Mouse (Mus musculus) MEL (cell line): ENCODE data around the gene Supt7l. TPM values are rescaled to one million over a fixed set of nuclear protein-coding genes. Genes with fewer than 3 reads are reported as not detected.

Experiments
- DNase-seq: peaks from one replicate; pipeline ENCODE4 v3.0.0; 2011; ENCODE audit warnings: low read depth, low spot score
- H3K27ac ChIP-seq: 2 replicates; pipeline ENCODE4 v1.5.1; 2012; ENCODE audit warnings: low read depth, mild to moderate bottlenecking, control low read depth, low read length, moderate library complexity; ENCODE audit not compliant: control insufficient read depth
- H3K27me3 ChIP-seq, 2 experiments: fragments of 150-350 bp in 1 of 2; sonication (generic) in 1 of 2; 2 replicates each; pipeline ENCODE4 v1.6.1; 2012; ENCODE audit warnings: low read length in 2 of 2, mild to moderate bottlenecking in 2 of 2, improper control_type of control experiment in 1 of 2, moderate library complexity in 1 of 2; ENCODE audit not compliant: insufficient read depth in 2 of 2, control insufficient read depth in 1 of 2
- H3K36me3 ChIP-seq, 2 experiments: 2 replicates each; pipeline ENCODE4 v1.6.1; 2012 to 2014; ENCODE audit warnings: low read length in 2 of 2, improper control_type of control experiment in 1 of 2, inconsistent platforms in 1 of 2, mild to moderate bottlenecking in 1 of 2; ENCODE audit not compliant: insufficient read depth in 2 of 2, control insufficient read depth in 1 of 2
- H3K4me1 ChIP-seq, 2 experiments: fragments of 150-350 bp in 1 of 2; sonication (generic) in 1 of 2; 2 replicates each; pipeline ENCODE4 v1.6.1; 2012; ENCODE audit warnings: low read length in 2 of 2, improper control_type of control experiment in 1 of 2, mild to moderate bottlenecking in 1 of 2; ENCODE audit not compliant: insufficient read depth in 2 of 2, control insufficient read depth in 1 of 2
- H3K4me3 ChIP-seq, 2 experiments: fragments of 150-350 bp in 1 of 2; sonication (generic) in 1 of 2; 2 replicates each; pipeline ENCODE4 v1.5.1; 2012; ENCODE audit warnings: low read depth in 2 of 2, low read length in 2 of 2, mild to moderate bottlenecking in 2 of 2, moderate library complexity in 2 of 2, control low read depth in 1 of 2, improper control_type of control experiment in 1 of 2; ENCODE audit not compliant: control insufficient read depth in 1 of 2, insufficient read depth in 1 of 2
- H3K79me2 ChIP-seq: 2 replicates; pipeline ENCODE4 v1.6.1; 2012; ENCODE audit warnings: mild to moderate bottlenecking, low read length, moderate library complexity; ENCODE audit not compliant: control insufficient read depth, poor library complexity, insufficient read depth
- H3K9ac ChIP-seq: 2 replicates; pipeline ENCODE4 v1.6.1; 2012; ENCODE audit warnings: low read depth, mild to moderate bottlenecking, control low read depth, low read length, moderate library complexity; ENCODE audit not compliant: control insufficient read depth, poor library complexity, severe bottlenecking
- H3K9me3 ChIP-seq: fragments of 150-350 bp; sonication (generic); replicated peaks from 2 replicates; pipeline ENCODE4 v1.6.1; 2012; ENCODE audit warnings: mild to moderate bottlenecking, low read length, improper control_type of control experiment, moderate library complexity; ENCODE audit not compliant: insufficient read depth
- BHLHE40 ChIP-seq: IDR thresholded peaks from 2 replicates; pipeline ENCODE4 v1.6.1; 2012; ENCODE audit warnings: low read depth, mild to moderate bottlenecking, inconsistent platforms, low read length, improper control_type of control experiment, borderline replicate concordance
- CTCF ChIP-seq, 3 experiments: IDR thresholded peaks in 2 of 3; conservative IDR thresholded peaks in 1 of 3; 2 replicates each; pipeline ENCODE4 v1.5.1; 2011 to 2012; ENCODE audit warnings: low read length in 3 of 3, low read depth in 2 of 3, mild to moderate bottlenecking in 2 of 3, improper control_type of control experiment in 1 of 3, inconsistent platforms in 1 of 3, mixed read lengths in 1 of 3, moderate library complexity in 1 of 3; ENCODE audit not compliant: control insufficient read depth in 1 of 3, insufficient read depth in 1 of 3, poor library complexity in 1 of 3, severe bottlenecking in 1 of 3
- EP300 ChIP-seq, 2 experiments: IDR thresholded peaks; 2 replicates each; pipeline ENCODE4 v1.6.1; 2011; ENCODE audit warnings: improper control_type of control experiment in 2 of 2, low read length in 2 of 2, low read depth in 1 of 2, mild to moderate bottlenecking in 1 of 2
- ETS1 ChIP-seq: IDR thresholded peaks from 2 replicates; pipeline ENCODE4 v1.6.1; 2012; ENCODE audit warnings: low read depth, mild to moderate bottlenecking, inconsistent platforms, low read length, improper control_type of control experiment, moderate library complexity
- GABPA ChIP-seq: IDR thresholded peaks from 2 replicates; pipeline ENCODE4 v1.6.1; 2012; ENCODE audit warnings: low read depth, mild to moderate bottlenecking, inconsistent platforms, low read length, improper control_type of control experiment, moderate library complexity
- HCFC1 ChIP-seq: IDR thresholded peaks from 2 replicates; pipeline ENCODE4 v1.6.1; 2012; ENCODE audit warnings: low read depth, mild to moderate bottlenecking, inconsistent platforms, low read length, improper control_type of control experiment, moderate library complexity
- JUND ChIP-seq: IDR thresholded peaks from 2 replicates; pipeline ENCODE4 v1.6.1; 2011; ENCODE audit warnings: low read depth, mild to moderate bottlenecking, improper control_type of control experiment, low read length
- MAX ChIP-seq: IDR thresholded peaks from 2 replicates; pipeline ENCODE4 v1.6.1; 2011; ENCODE audit warnings: low read length, improper control_type of control experiment
- MEF2A ChIP-seq: IDR thresholded peaks from 2 replicates; pipeline ENCODE4 v1.6.1; 2014; ENCODE audit warnings: low read depth, mild to moderate bottlenecking, inconsistent platforms, low read length, improper control_type of control experiment; ENCODE audit not compliant: poor library complexity, insufficient replicate concordance, severe bottlenecking; ENCODE audit errors: extremely low read depth
- MXI1 ChIP-seq: IDR thresholded peaks from 2 replicates; pipeline ENCODE4 v1.6.1; 2011; ENCODE audit warnings: mild to moderate bottlenecking, low read depth, low read length, improper control_type of control experiment
- NELFE ChIP-seq: IDR thresholded peaks from 2 replicates; pipeline ENCODE4 v1.6.1; 2011; ENCODE audit warnings: low read depth, low read length, improper control_type of control experiment
- NRF1 ChIP-seq: IDR thresholded peaks from 2 replicates; pipeline ENCODE4 v1.6.1; 2014; ENCODE audit warnings: low read depth, mild to moderate bottlenecking, inconsistent platforms, low read length, improper control_type of control experiment, moderate library complexity; ENCODE audit not compliant: poor library complexity, insufficient read depth, severe bottlenecking
- POLR2AphosphoS2 ChIP-seq: IDR thresholded peaks from 2 replicates; pipeline ENCODE4 v1.6.1; 2011; ENCODE audit warnings: low read length, improper control_type of control experiment
- RAD21 ChIP-seq: IDR thresholded peaks from 2 replicates; pipeline ENCODE4 v1.6.1; 2011; ENCODE audit warnings: mild to moderate bottlenecking, low read depth, low read length, improper control_type of control experiment
- RCOR1 ChIP-seq: IDR thresholded peaks from 2 replicates; pipeline ENCODE4 v1.6.1; 2012; ENCODE audit warnings: low read depth, mild to moderate bottlenecking, inconsistent platforms, low read length, improper control_type of control experiment
- SIN3A ChIP-seq: IDR thresholded peaks from 2 replicates; pipeline ENCODE4 v1.6.1; 2012; ENCODE audit warnings: low read length, improper control_type of control experiment, inconsistent platforms
- SMC3 ChIP-seq: IDR thresholded peaks from 2 replicates; pipeline ENCODE4 v1.6.1; 2011; ENCODE audit warnings: low read depth, low read length, improper control_type of control experiment
- TAL1 ChIP-seq: IDR thresholded peaks from 2 replicates; pipeline ENCODE4 v1.6.1; 2012; ENCODE audit warnings: mild to moderate bottlenecking, inconsistent platforms, low read length, moderate library complexity, mixed read lengths
- TBP ChIP-seq: IDR thresholded peaks from 2 replicates; pipeline ENCODE4 v1.8.0; 2011; ENCODE audit warnings: low read depth, low read length, improper control_type of control experiment
- UBTF ChIP-seq: IDR thresholded peaks from 2 replicates; pipeline ENCODE4 v1.6.1; 2012; ENCODE audit warnings: low read depth, mild to moderate bottlenecking, inconsistent platforms, low read length, improper control_type of control experiment, moderate library complexity, borderline replicate concordance; ENCODE audit not compliant: insufficient read depth
- USF1 ChIP-seq: IDR thresholded peaks from 2 replicates; pipeline ENCODE4 v1.6.1; 2014; ENCODE audit warnings: low read depth, mild to moderate bottlenecking, inconsistent platforms, low read length, improper control_type of control experiment, moderate library complexity
- USF2 ChIP-seq, 2 experiments: IDR thresholded peaks; 2 replicates each; pipeline ENCODE4 v1.6.1; 2011 to 2012; ENCODE audit warnings: improper control_type of control experiment in 2 of 2, low read length in 2 of 2, borderline replicate concordance in 1 of 2, inconsistent platforms in 1 of 2, low read depth in 1 of 2, mild to moderate bottlenecking in 1 of 2; ENCODE audit not compliant: insufficient read depth in 1 of 2
- ZC3H11A ChIP-seq: IDR thresholded peaks from 2 replicates; pipeline ENCODE4 v1.6.1; 2012; ENCODE audit warnings: low read depth, mild to moderate bottlenecking, inconsistent platforms, low read length, improper control_type of control experiment
- ZKSCAN1 ChIP-seq: IDR thresholded peaks from 2 replicates; pipeline ENCODE4 v1.6.1; 2012; ENCODE audit warnings: low read depth, mild to moderate bottlenecking, inconsistent platforms, low read length, improper control_type of control experiment, moderate library complexity
- ZMIZ1 ChIP-seq: IDR thresholded peaks from 2 replicates; pipeline ENCODE4 v1.6.1; 2012; ENCODE audit warnings: low read depth, mild to moderate bottlenecking, inconsistent platforms, low read length, improper control_type of control experiment, moderate library complexity
- ZNF384 ChIP-seq: IDR thresholded peaks from 2 replicates; pipeline ENCODE4 v1.6.1; 2012; ENCODE audit warnings: low read depth, mild to moderate bottlenecking, inconsistent platforms, low read length, improper control_type of control experiment
- polyA plus RNA-seq, 2 experiments: library from polyadenylated mRNA; stranded (reverse) in 1 of 2; unstranded in 1 of 2; fragments of >175 nt in 1 of 2; fragments of >200 nt in 1 of 2; gene quantifications; 2 replicates each; pipeline versions ENCODE4 v1.2.1 to v1.2.4; 2012; ENCODE audit warnings: low replicate concordance in 2 of 2, low read depth in 1 of 2; ENCODE audit not compliant: insufficient read length in 2 of 2, insufficient read depth in 1 of 2, missing spikeins in 1 of 2
- total RNA-seq: library from RNA; depleted of rRNA; stranded (reverse); fragments of 300-350 nt; gene quantifications from 2 replicates; pipeline ENCODE4 v1.2.3, GENCODE M21; 2012

The Supt7l gene
- total and polyA plus RNA-seq, 3 experiments, result 19.3 to 23.6 TPM; not detected in 1

DNA sequence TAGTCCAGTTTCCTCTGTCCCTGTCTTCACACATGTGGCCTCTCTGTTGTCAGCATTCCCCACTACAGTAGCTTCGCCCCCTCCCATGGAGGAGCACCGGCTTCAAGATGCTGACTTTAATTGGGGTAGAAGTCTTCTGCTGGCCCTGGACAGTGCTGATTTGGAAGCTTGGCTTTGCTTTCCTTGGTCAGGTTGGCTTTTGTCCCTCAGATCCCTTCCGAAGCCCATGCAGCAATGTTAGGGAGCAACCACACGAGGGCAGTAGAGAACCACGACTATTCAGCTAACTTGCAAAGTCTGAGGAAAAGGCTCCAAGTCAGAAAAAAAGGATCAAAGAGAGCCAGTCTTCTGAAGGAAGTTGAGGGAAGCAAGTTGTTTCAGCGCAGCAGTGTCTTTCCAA is 35.9 kb upstream of the Supt7l start:
- Histone ChIP-seq H3K27ac (no peak overlapping the region), H3K36me3 (no peaks in the 10 kb centered on the region; a peak in 2 of 4 replicates), H3K9me3 (no peaks in the 10 kb centered on the region), H3K9ac (no peak overlapping the region), H3K4me1 (peaks cover 0 to under 1% of the 10 kb centered on the region in 2 experiments; a peak in 1 of 4 replicates), H3K4me3 (no peak overlapping the region), H3K27me3 (no peaks in the 10 kb centered on the region), H3K79me2 (no peaks in the 10 kb centered on the region)
- DNase-seq, result peak; percentile 86
- TF ChIP-seq HCFC1, result no peak
- TF ChIP-seq TAL1, result no peak
- TF ChIP-seq RAD21, result peak; percentile 97
- TF ChIP-seq GABPA, result no peak
- peak; percentile 95 to 99 (median 99) for TF ChIP-seq CTCF (IDR thresholded peaks at IDR 0.05 in 2 of 3, conservative IDR thresholded peaks at IDR 0.05 in 1 of 3; ENCODE audit: control insufficient read depth in 1 of 3, insufficient read depth in 1 of 3, low read depth in 2 of 3, low read length in 3 of 3, poor library complexity in 1 of 3, severe bottlenecking in 1 of 3)
- TF ChIP-seq USF1, result no peak
- peak; percentile 97 for TF ChIP-seq SMC3
- TF ChIP-seq MAX, result no peak
- peak; percentile 58 for TF ChIP-seq SIN3A
- peak; percentile 92 for TF ChIP-seq ZC3H11A
- no peak for TF ChIP-seq ETS1
- TF ChIP-seq MXI1, result no peak
- TF ChIP-seq ZMIZ1, result no peak
- no peak for TF ChIP-seq UBTF
- TF ChIP-seq JUND, result no peak
- no peak for TF ChIP-seq USF2 (IDR thresholded peaks at IDR 0.05; ENCODE audit: borderline replicate concordance in 1 of 2, insufficient read depth in 1 of 2, low read depth in 1 of 2, low read length in 2 of 2)
- no peak for TF ChIP-seq EP300 (IDR thresholded peaks at IDR 0.05; ENCODE audit: low read depth in 1 of 2, low read length in 2 of 2)
- TF ChIP-seq ZKSCAN1, result no peak
- TF ChIP-seq MEF2A, result no peak
- TF ChIP-seq ZNF384, result peak; percentile 73
- no peak for TF ChIP-seq TBP
- TF ChIP-seq BHLHE40, result no peak
- no peak for TF ChIP-seq NELFE
- TF ChIP-seq POLR2AphosphoS2, result no peak
- TF ChIP-seq NRF1, result no peak
- no peak for TF ChIP-seq RCOR1
